Mouse (Mus musculus) gastrocnemius, postnatal 25 days (tissue): Measurements from ENCODE around the gene Eif1. TPM values are rescaled to one million over a fixed set of nuclear protein-coding genes. Genes with fewer than 3 reads are reported as not detected.
"Not testable (repeated sequence)": the region's sequence is repeated elsewhere in the genome, so short reads cannot be mapped to it uniquely, and the experiment has no call there.

Source experiments
- DNase-seq: peaks from one replicate; pipeline ENCODE4 v3.0.0; 2022
- total RNA-seq, 2 experiments: library from RNA; stranded (reverse); gene quantifications; 1 replicate in 1 of 2; 2 replicates in 1 of 2; pipeline ENCODE4 v1.2.3; 2021

Eif1 gene
- total RNA-seq, 2 experiments from 2014 or later: 1,016 to 1,083 TPM

- DNase-seq: no peak
Observed at GRCm38 (mm10) chr11:100352076-100352857, 32.6 kb downstream of the Eif1 start.

GRCm38 (mm10) chr11:100355151-100355951, 35.7 kb downstream of the Eif1 start:
- DNase-seq: no peak

- peak; percentile 41 for DNase-seq
Observed at GRCm38 (mm10) chr11:100355972-100356818, 36.5 kb downstream of the Eif1 start, which contains the start of gene Hap1. Gene Hap1 (minus strand): TSS chr11:100356128.

GRCm38 (mm10) chr11:100356819-100357211, 37.1 kb downstream of the Eif1 start:
- DNase-seq: no peak

- DNase-seq: no peak
Observed at GRCm38 (mm10) chr11:100357408-100357807, 37.7 kb downstream of the Eif1 start.

- DNase-seq: no peak
Observed at GRCm38 (mm10) chr11:100360175-100360574, 40.5 kb downstream of the Eif1 start.

GRCm38 (mm10) chr11:100361059-100361458, 41.4 kb downstream of the Eif1 start:
- DNase-seq: not testable (repeated sequence)

GRCm38 (mm10) chr11:100362209-100362978, 42.7 kb downstream of the Eif1 start:
- DNase-seq: peak; percentile 14

- peak; percentile 59 for DNase-seq
Observed at GRCm38 (mm10) chr11:100362979-100363562, 43.4 kb downstream of the Eif1 start.

- DNase-seq: no peak
Observed at GRCm38 (mm10) chr11:100369145-100369544, 49.5 kb downstream of the Eif1 start.

- DNase-seq: no peak
Observed at GRCm38 (mm10) chr11:100369822-100370221, 50.1 kb downstream of the Eif1 start.

Other genes with a start within 250 kb of the Eif1 start
- not detected for gene Krt32, start 231.7 kb upstream of the Eif1 start, total RNA-seq
- not detected for gene Krt35, start 223.6 kb upstream of the Eif1 start, total RNA-seq
- under 1 TPM in 1 of 2 experiments, not detected in 1; 0.16 TPM for gene Krt36, start 214.3 kb upstream of the Eif1 start, total RNA-seq
- gene Krt13, start 198.3 kb upstream of the Eif1 start, total RNA-seq: not detected
- not detected for gene Krt15, start 184.0 kb upstream of the Eif1 start, total RNA-seq
- gene Krt19, start 171.2 kb upstream of the Eif1 start, total RNA-seq: under 1 TPM in 1 of 2 experiments, not detected in 1; 0.28 TPM
- not detected for gene Krt9, start 126.6 kb upstream of the Eif1 start, total RNA-seq
- gene Krt14, start 112.3 kb upstream of the Eif1 start, total RNA-seq: not detected
- gene Krt16, start 71.0 kb upstream of the Eif1 start, total RNA-seq: not detected
- gene Krt17, start 58.9 kb upstream of the Eif1 start, total RNA-seq: not detected
- gene Krt42, start 50.0 kb upstream of the Eif1 start, total RNA-seq: not detected
- gene Gast, start 14.5 kb downstream of the Eif1 start, total RNA-seq: not detected
- under 1 TPM; 0.27 to 0.28 TPM for gene Hap1, start 36.2 kb downstream of the Eif1 start, total RNA-seq
- 10 to 100 TPM; 72.0 to 79.8 TPM for gene Jup, start 77.9 kb downstream of the Eif1 start, total RNA-seq
- 1 to 10 TPM; 4.3 to 5.1 TPM for gene P3h4, start 95.0 kb downstream of the Eif1 start, total RNA-seq
- 1 to 10 TPM; 7.5 to 10.0 TPM for gene Fkbp10, start 95.8 kb downstream of the Eif1 start, total RNA-seq
- gene Nt5c3b, start 121.9 kb downstream of the Eif1 start, total RNA-seq: 1 to 10 TPM; 8.2 to 8.5 TPM
- gene Klhl10, start 122.0 kb downstream of the Eif1 start, total RNA-seq: under 1 TPM; 0.43 to 0.49 TPM
- gene Klhl11, start 152.9 kb downstream of the Eif1 start, total RNA-seq: 1 to 10 TPM; 3.8 to 3.9 TPM
- 10 to 100 TPM; 10.6 to 20.3 TPM for gene Acly, start 208.1 kb downstream of the Eif1 start, total RNA-seq
- gene Ttc25, start 225.7 kb downstream of the Eif1 start, total RNA-seq: under 1 TPM; 0.36 to 0.38 TPM